Mouse (Mus musculus) MEL (cell line): Measurements from ENCODE around the gene Slc22a15. TPM values are rescaled to one million over a fixed set of nuclear protein-coding genes. Genes with fewer than 3 reads are reported as not detected.

ENCODE experiments used
- DNase-seq: peaks from one replicate; pipeline ENCODE4 v3.0.0; 2011; ENCODE audit warnings: low read depth, low spot score
- H3K27ac ChIP-seq: 2 replicates; pipeline ENCODE4 v1.5.1; 2012; ENCODE audit warnings: low read depth, mild to moderate bottlenecking, control low read depth, low read length, moderate library complexity; ENCODE audit not compliant: control insufficient read depth
- H3K27me3 ChIP-seq, 2 experiments: fragments of 150-350 bp in 1 of 2; sonication (generic) in 1 of 2; 2 replicates each; pipeline ENCODE4 v1.6.1; 2012; ENCODE audit warnings: low read length in 2 of 2, mild to moderate bottlenecking in 2 of 2, improper control_type of control experiment in 1 of 2, moderate library complexity in 1 of 2; ENCODE audit not compliant: insufficient read depth in 2 of 2, control insufficient read depth in 1 of 2
- H3K36me3 ChIP-seq, 2 experiments: 2 replicates each; pipeline ENCODE4 v1.6.1; 2012 to 2014; ENCODE audit warnings: low read length in 2 of 2, improper control_type of control experiment in 1 of 2, inconsistent platforms in 1 of 2, mild to moderate bottlenecking in 1 of 2; ENCODE audit not compliant: insufficient read depth in 2 of 2, control insufficient read depth in 1 of 2
- H3K4me1 ChIP-seq, 2 experiments: fragments of 150-350 bp in 1 of 2; sonication (generic) in 1 of 2; 2 replicates each; pipeline ENCODE4 v1.6.1; 2012; ENCODE audit warnings: low read length in 2 of 2, improper control_type of control experiment in 1 of 2, mild to moderate bottlenecking in 1 of 2; ENCODE audit not compliant: insufficient read depth in 2 of 2, control insufficient read depth in 1 of 2
- H3K4me3 ChIP-seq, 2 experiments: fragments of 150-350 bp in 1 of 2; sonication (generic) in 1 of 2; 2 replicates each; pipeline ENCODE4 v1.5.1; 2012; ENCODE audit warnings: low read depth in 2 of 2, low read length in 2 of 2, mild to moderate bottlenecking in 2 of 2, moderate library complexity in 2 of 2, control low read depth in 1 of 2, improper control_type of control experiment in 1 of 2; ENCODE audit not compliant: control insufficient read depth in 1 of 2, insufficient read depth in 1 of 2
- H3K79me2 ChIP-seq: 2 replicates; pipeline ENCODE4 v1.6.1; 2012; ENCODE audit warnings: mild to moderate bottlenecking, low read length, moderate library complexity; ENCODE audit not compliant: control insufficient read depth, poor library complexity, insufficient read depth
- H3K9ac ChIP-seq: 2 replicates; pipeline ENCODE4 v1.6.1; 2012; ENCODE audit warnings: low read depth, mild to moderate bottlenecking, control low read depth, low read length, moderate library complexity; ENCODE audit not compliant: control insufficient read depth, poor library complexity, severe bottlenecking
- H3K9me3 ChIP-seq: fragments of 150-350 bp; sonication (generic); replicated peaks from 2 replicates; pipeline ENCODE4 v1.6.1; 2012; ENCODE audit warnings: mild to moderate bottlenecking, low read length, improper control_type of control experiment, moderate library complexity; ENCODE audit not compliant: insufficient read depth
- CHD2 ChIP-seq: IDR thresholded peaks from 2 replicates; pipeline ENCODE4 v1.6.1; 2011; ENCODE audit warnings: low read length, improper control_type of control experiment
- ELF1 ChIP-seq: IDR thresholded peaks from 2 replicates; pipeline ENCODE4 v1.6.1; 2014; ENCODE audit warnings: low read depth, mild to moderate bottlenecking, inconsistent platforms, low read length, improper control_type of control experiment, moderate library complexity
- EP300 ChIP-seq, 2 experiments: IDR thresholded peaks; 2 replicates each; pipeline ENCODE4 v1.6.1; 2011; ENCODE audit warnings: improper control_type of control experiment in 2 of 2, low read length in 2 of 2, low read depth in 1 of 2, mild to moderate bottlenecking in 1 of 2
- ETS1 ChIP-seq: IDR thresholded peaks from 2 replicates; pipeline ENCODE4 v1.6.1; 2012; ENCODE audit warnings: low read depth, mild to moderate bottlenecking, inconsistent platforms, low read length, improper control_type of control experiment, moderate library complexity
- GABPA ChIP-seq: IDR thresholded peaks from 2 replicates; pipeline ENCODE4 v1.6.1; 2012; ENCODE audit warnings: low read depth, mild to moderate bottlenecking, inconsistent platforms, low read length, improper control_type of control experiment, moderate library complexity
- HCFC1 ChIP-seq: IDR thresholded peaks from 2 replicates; pipeline ENCODE4 v1.6.1; 2012; ENCODE audit warnings: low read depth, mild to moderate bottlenecking, inconsistent platforms, low read length, improper control_type of control experiment, moderate library complexity
- KAT2A ChIP-seq: conservative IDR thresholded peaks from 2 replicates; pipeline ENCODE4 v1.6.1; 2012; ENCODE audit warnings: low read depth, low read length, improper control_type of control experiment, inconsistent platforms
- MAFK ChIP-seq: IDR thresholded peaks from 2 replicates; pipeline ENCODE4 v1.6.1; 2011; ENCODE audit warnings: low read depth, mild to moderate bottlenecking, low read length, improper control_type of control experiment, borderline replicate concordance
- MAX ChIP-seq: IDR thresholded peaks from 2 replicates; pipeline ENCODE4 v1.6.1; 2011; ENCODE audit warnings: low read length, improper control_type of control experiment
- MEF2A ChIP-seq: IDR thresholded peaks from 2 replicates; pipeline ENCODE4 v1.6.1; 2014; ENCODE audit warnings: low read depth, mild to moderate bottlenecking, inconsistent platforms, low read length, improper control_type of control experiment; ENCODE audit not compliant: poor library complexity, insufficient replicate concordance, severe bottlenecking; ENCODE audit errors: extremely low read depth
- MYB ChIP-seq: IDR thresholded peaks from 2 replicates; pipeline ENCODE4 v1.6.1; 2011; ENCODE audit warnings: mild to moderate bottlenecking, low read depth, low read length, improper control_type of control experiment
- MYC ChIP-seq: IDR thresholded peaks from 2 replicates; pipeline ENCODE4 v1.6.1; 2011; ENCODE audit warnings: low read depth, mild to moderate bottlenecking, low read length, improper control_type of control experiment, moderate library complexity
- NRF1 ChIP-seq: IDR thresholded peaks from 2 replicates; pipeline ENCODE4 v1.6.1; 2014; ENCODE audit warnings: low read depth, mild to moderate bottlenecking, inconsistent platforms, low read length, improper control_type of control experiment, moderate library complexity; ENCODE audit not compliant: poor library complexity, insufficient read depth, severe bottlenecking
- POLR2A ChIP-seq, 2 experiments: IDR thresholded peaks; 2 replicates each; pipeline ENCODE4 v1.6.1; 2011 to 2012; ENCODE audit warnings: low read length in 2 of 2, mild to moderate bottlenecking in 2 of 2, control low read depth in 1 of 2, improper control_type of control experiment in 1 of 2, low read depth in 1 of 2, moderate library complexity in 1 of 2; ENCODE audit not compliant: control insufficient read depth in 1 of 2, insufficient read depth in 1 of 2, poor library complexity in 1 of 2
- POLR2AphosphoS2 ChIP-seq: IDR thresholded peaks from 2 replicates; pipeline ENCODE4 v1.6.1; 2011; ENCODE audit warnings: low read length, improper control_type of control experiment
- POLR2AphosphoS5 ChIP-seq: IDR thresholded peaks from 2 replicates; pipeline ENCODE4 v1.6.1; 2012; ENCODE audit warnings: low read depth, borderline replicate concordance, mild to moderate bottlenecking, inconsistent platforms, low read length, moderate library complexity, mixed read lengths
- RAD21 ChIP-seq: IDR thresholded peaks from 2 replicates; pipeline ENCODE4 v1.6.1; 2011; ENCODE audit warnings: mild to moderate bottlenecking, low read depth, low read length, improper control_type of control experiment
- SIN3A ChIP-seq: IDR thresholded peaks from 2 replicates; pipeline ENCODE4 v1.6.1; 2012; ENCODE audit warnings: low read length, improper control_type of control experiment, inconsistent platforms
- SMC3 ChIP-seq: IDR thresholded peaks from 2 replicates; pipeline ENCODE4 v1.6.1; 2011; ENCODE audit warnings: low read depth, low read length, improper control_type of control experiment
- TAL1 ChIP-seq: IDR thresholded peaks from 2 replicates; pipeline ENCODE4 v1.6.1; 2012; ENCODE audit warnings: mild to moderate bottlenecking, inconsistent platforms, low read length, moderate library complexity, mixed read lengths
- TBP ChIP-seq: IDR thresholded peaks from 2 replicates; pipeline ENCODE4 v1.8.0; 2011; ENCODE audit warnings: low read depth, low read length, improper control_type of control experiment
- TCF12 ChIP-seq: IDR thresholded peaks from 2 replicates; pipeline ENCODE4 v1.6.1; 2014; ENCODE audit warnings: low read depth, mild to moderate bottlenecking, inconsistent platforms, low read length, improper control_type of control experiment, moderate library complexity
- UBTF ChIP-seq: IDR thresholded peaks from 2 replicates; pipeline ENCODE4 v1.6.1; 2012; ENCODE audit warnings: low read depth, mild to moderate bottlenecking, inconsistent platforms, low read length, improper control_type of control experiment, moderate library complexity, borderline replicate concordance; ENCODE audit not compliant: insufficient read depth
- USF1 ChIP-seq: IDR thresholded peaks from 2 replicates; pipeline ENCODE4 v1.6.1; 2014; ENCODE audit warnings: low read depth, mild to moderate bottlenecking, inconsistent platforms, low read length, improper control_type of control experiment, moderate library complexity
- USF2 ChIP-seq, 2 experiments: IDR thresholded peaks; 2 replicates each; pipeline ENCODE4 v1.6.1; 2011 to 2012; ENCODE audit warnings: improper control_type of control experiment in 2 of 2, low read length in 2 of 2, borderline replicate concordance in 1 of 2, inconsistent platforms in 1 of 2, low read depth in 1 of 2, mild to moderate bottlenecking in 1 of 2; ENCODE audit not compliant: insufficient read depth in 1 of 2
- ZC3H11A ChIP-seq: IDR thresholded peaks from 2 replicates; pipeline ENCODE4 v1.6.1; 2012; ENCODE audit warnings: low read depth, mild to moderate bottlenecking, inconsistent platforms, low read length, improper control_type of control experiment
- ZKSCAN1 ChIP-seq: IDR thresholded peaks from 2 replicates; pipeline ENCODE4 v1.6.1; 2012; ENCODE audit warnings: low read depth, mild to moderate bottlenecking, inconsistent platforms, low read length, improper control_type of control experiment, moderate library complexity
- ZNF384 ChIP-seq: IDR thresholded peaks from 2 replicates; pipeline ENCODE4 v1.6.1; 2012; ENCODE audit warnings: low read depth, mild to moderate bottlenecking, inconsistent platforms, low read length, improper control_type of control experiment
- polyA plus RNA-seq, 2 experiments: library from polyadenylated mRNA; stranded (reverse) in 1 of 2; unstranded in 1 of 2; fragments of >175 nt in 1 of 2; fragments of >200 nt in 1 of 2; gene quantifications; 2 replicates each; pipeline versions ENCODE4 v1.2.1 to v1.2.4; 2012; ENCODE audit warnings: low replicate concordance in 2 of 2, low read depth in 1 of 2; ENCODE audit not compliant: insufficient read length in 2 of 2, insufficient read depth in 1 of 2, missing spikeins in 1 of 2
- total RNA-seq: library from RNA; depleted of rRNA; stranded (reverse); fragments of 300-350 nt; gene quantifications from 2 replicates; pipeline ENCODE4 v1.2.3, GENCODE M21; 2012

The Slc22a15 gene
- total and polyA plus RNA-seq, 3 experiments: 2.2 to 7.9 TPM; not detected in 1

DNA sequence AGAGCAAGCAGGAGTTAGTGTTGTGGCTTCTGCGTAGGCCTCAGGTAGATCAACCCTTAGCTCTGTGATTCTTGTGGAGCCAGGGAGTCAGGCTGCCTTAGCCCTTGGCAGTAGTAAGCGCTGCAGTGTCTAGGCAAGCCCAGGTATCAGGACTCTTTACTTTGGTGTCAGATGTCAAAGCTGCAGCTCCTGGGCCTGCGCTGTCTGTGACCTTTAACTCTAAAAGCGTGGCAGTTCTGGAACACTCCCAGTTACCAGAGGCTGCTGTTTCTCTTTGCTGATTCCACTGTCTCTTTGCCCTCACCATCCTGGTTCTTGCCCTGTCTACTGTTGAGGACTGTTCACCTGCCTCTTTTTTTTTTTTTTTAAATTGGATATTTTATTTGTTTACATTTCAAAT is 23.0 kb upstream of the Slc22a15 start:
- no peaks in the 10 kb centered on the region for H3K9me3 ChIP-seq
- H3K4me3 ChIP-seq: no peak overlapping the region
- no peak overlapping the region for H3K27ac ChIP-seq
- no peak overlapping the region for H3K9ac ChIP-seq
- peaks cover 0 to 1% of the 10 kb centered on the region in 2 experiments; a peak in 1 of 4 replicates for H3K27me3 ChIP-seq
- H3K36me3 ChIP-seq: no peaks in the 10 kb centered on the region
- DNase-seq: no peak
- H3K79me2 ChIP-seq: no peaks in the 10 kb centered on the region
- no peak for TF ChIP-seq ZNF384
- TF ChIP-seq MAFK: no peak
- TF ChIP-seq CHD2: no peak
- TF ChIP-seq TBP: no peak
- no peak for TF ChIP-seq ELF1
- no peak for TF ChIP-seq KAT2A
- TF ChIP-seq SMC3: no peak
- no peak for TF ChIP-seq ETS1
- no peak for TF ChIP-seq USF2 (IDR thresholded peaks at IDR 0.05; ENCODE audit: borderline replicate concordance in 1 of 2, insufficient read depth in 1 of 2, low read depth in 1 of 2, low read length in 2 of 2)
- no peak for TF ChIP-seq TCF12
- TF ChIP-seq NRF1: no peak
- no peak for TF ChIP-seq MYC
- no peak for TF ChIP-seq HCFC1
- no peak for TF ChIP-seq MEF2A
- TF ChIP-seq SIN3A: no peak
- TF ChIP-seq USF1: no peak
- no peak for TF ChIP-seq ZC3H11A
- TF ChIP-seq POLR2A (IDR thresholded peaks at IDR 0.05; ENCODE audit: control insufficient read depth in 1 of 2, insufficient read depth in 1 of 2, low read depth in 1 of 2, low read length in 2 of 2, poor library complexity in 1 of 2): no peak
- H3K4me1 ChIP-seq: no peaks in the 10 kb centered on the region

DNA sequence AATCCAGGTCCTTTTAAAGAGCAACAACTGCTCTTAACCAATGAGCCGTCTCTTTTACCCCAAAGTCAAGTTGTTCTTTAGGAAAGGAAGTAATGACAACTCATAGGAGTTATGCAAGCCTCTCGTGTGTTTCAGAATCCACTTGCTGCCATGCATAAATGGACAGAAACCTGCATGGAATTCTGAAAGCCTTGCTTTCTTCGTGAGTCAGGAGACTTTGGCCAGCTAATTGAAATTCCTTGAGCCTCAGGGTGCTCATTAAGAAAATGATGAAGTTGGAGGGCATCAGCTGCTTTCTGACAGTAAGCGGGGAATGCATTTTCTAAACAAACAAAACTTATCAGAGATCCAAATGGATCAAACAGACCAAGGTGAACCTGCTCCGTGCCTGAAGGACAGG is 21.0 kb upstream of the Slc22a15 start:
- H3K9me3 ChIP-seq: no peaks in the 10 kb centered on the region

More for the DNA sequence above, 21.0 kb upstream of the Slc22a15 start:
- TF ChIP-seq ZKSCAN1 (no peak), TBP (no peak), GABPA (no peak), MYB (no peak), EP300 (IDR thresholded peaks at IDR 0.05; ENCODE audit: low read depth in 1 of 2, low read length in 2 of 2) (no peak), UBTF (no peak), RAD21 (no peak), MAX (no peak), TAL1 (no peak), POLR2AphosphoS5 (no peak), SIN3A (no peak), POLR2AphosphoS2 (no peak)
- Histone ChIP-seq H3K27ac (no peak overlapping the region), H3K4me3 (no peak overlapping the region), H3K9ac (no peak overlapping the region), H3K79me2 (no peaks in the 10 kb centered on the region), H3K27me3 (peaks cover 0 to 1% of the 10 kb centered on the region in 2 experiments; a peak in 1 of 4 replicates), H3K36me3 (no peaks in the 10 kb centered on the region), H3K4me1 (no peaks in the 10 kb centered on the region)
- no peak for DNase-seq
